ENCODE assay signal across 25 mouse cellular contexts in genomic region chr4:129204655-129205054, GRCm38 (mm10). TPM values are rescaled to one million over a fixed set of nuclear protein-coding genes. Genes with fewer than 3 reads are reported as not detected.
DNase-seq lines count a peak whose midpoint lies in the region; ATAC-seq and TF ChIP-seq lines count a peak whose summit lies in the region.
"Had no signal": no experiment of that assay in that cellular context is flagged by ENCODE, and none has a peak within 500 bp of the region (broad histone marks: within the 10 kb centered on the region; RNA-seq: fewer than 3 reads in every experiment).

No protein-coding gene starts in this region.

- TF ChIP-seq CTCF in C2C12 (IDR thresholded peaks at IDR 0.05; ENCODE audit: control insufficient read depth, insufficient read depth, insufficient read length) = no peak

- peak; percentile 47; the same call in 1 of the 2 replicates for ATAC-seq in embryonic facial prominence, embryonic 14.5 days (ENCODE audit: low read depth)
- peak; percentile 66; the same call in 1 of the 2 replicates for ATAC-seq in embryonic facial prominence, embryonic 15.5 days (ENCODE audit: insufficient number of reproducible peaks, low FRiP score, low TSS enrichment, low read depth)
- no peak for ATAC-seq in activated CD4-positive, CD25-positive, alpha-beta regulatory T cell, adult 4 months
- ATAC-seq: CD4-positive, CD25-positive, alpha-beta regulatory T cell, adult 4 months; forebrain, embryonic 13.5 days; intestine, embryonic 15.5 days had no signal

- no peak overlapping the region for H3K4me2 ChIP-seq in embryonic facial prominence, embryonic 14.5 days (ENCODE audit: low read depth, low read length)
- no peak overlapping the region for H3K4me2 ChIP-seq in embryonic facial prominence, embryonic 15.5 days (replicated peaks)
- H3K4me2 ChIP-seq: forebrain, embryonic 13.5 days; heart, embryonic 15.5 days; hindbrain, embryonic 15.5 days; intestine, embryonic 15.5 days; liver, embryonic 11.5 days had no signal

- no peak overlapping the region for H3K27ac ChIP-seq in embryonic facial prominence, embryonic 14.5 days (replicated peaks; ENCODE audit: low read depth, low read length)
- no peak overlapping the region for H3K27ac ChIP-seq in embryonic facial prominence, embryonic 10.5 days (replicated peaks)
- 0 out of 2 replicates have a peak overlapping the region, but pooled peaks have one; percentile 34 for H3K27ac ChIP-seq in embryonic facial prominence, embryonic 15.5 days (replicated peaks)
- no peak overlapping the region for H3K27ac ChIP-seq in forebrain, embryonic 10.5 days
- H3K27ac ChIP-seq: forebrain, embryonic 13.5 days; heart, embryonic 15.5 days; hindbrain, embryonic 15.5 days; intestine, embryonic 15.5 days; limb, embryonic 10.5 days; macrophage; midbrain, embryonic 10.5 days had no signal

- H3K4me1 ChIP-seq in embryonic facial prominence, embryonic 14.5 days (ENCODE audit: control insufficient read depth, insufficient read depth, low read length) = no peaks in the 10 kb centered on the region
- H3K4me1 ChIP-seq in embryonic facial prominence, embryonic 10.5 days = no peaks in the 10 kb centered on the region
- H3K4me1 ChIP-seq in embryonic facial prominence, embryonic 15.5 days = no peaks in the 10 kb centered on the region
- H3K4me1 ChIP-seq in forebrain, embryonic 10.5 days = no peaks in the 10 kb centered on the region
- H3K4me1 ChIP-seq: forebrain, embryonic 13.5 days; heart, embryonic 15.5 days; hindbrain, embryonic 15.5 days; intestine, embryonic 15.5 days; limb, embryonic 10.5 days; midbrain, embryonic 10.5 days had no signal

- H3K36me3 ChIP-seq in embryonic facial prominence, embryonic 14.5 days (ENCODE audit: control insufficient read depth, insufficient read depth, low read length) = peaks cover 84% of the 10 kb centered on the region
- peaks cover 98% of the 10 kb centered on the region for H3K36me3 ChIP-seq in embryonic facial prominence, embryonic 10.5 days (replicated peaks)
- peaks cover 83% of the 10 kb centered on the region for H3K36me3 ChIP-seq in C2C12 (ENCODE audit: control insufficient read depth, insufficient read depth)
- H3K36me3 ChIP-seq in embryonic facial prominence, embryonic 15.5 days = peaks cover 88% of the 10 kb centered on the region
- peaks cover 98% of the 10 kb centered on the region for H3K36me3 ChIP-seq in forebrain, embryonic 10.5 days (replicated peaks)

- peaks cover 39% of the 10 kb centered on the region for H3K79me2 ChIP-seq in C2C12 (ENCODE audit: control insufficient read depth, insufficient read depth)

- H3K9ac ChIP-seq in embryonic facial prominence, embryonic 14.5 days (ENCODE audit: low read depth, low read length) = no peak overlapping the region
- no peak overlapping the region for H3K9ac ChIP-seq in embryonic facial prominence, embryonic 15.5 days
- H3K9ac ChIP-seq: forebrain, embryonic 13.5 days; heart, embryonic 15.5 days; hindbrain, embryonic 15.5 days; intestine, embryonic 15.5 days had no signal

- H3K9me3 ChIP-seq in embryonic facial prominence, embryonic 14.5 days (ENCODE audit: control insufficient read depth, low read length) = no peaks in the 10 kb centered on the region
- no peaks in the 10 kb centered on the region for H3K9me3 ChIP-seq in embryonic facial prominence, embryonic 10.5 days
- H3K9me3 ChIP-seq in embryonic facial prominence, embryonic 15.5 days (replicated peaks) = no peaks in the 10 kb centered on the region
- H3K9me3 ChIP-seq in forebrain, embryonic 10.5 days = no peaks in the 10 kb centered on the region
- H3K9me3 ChIP-seq: forebrain, embryonic 13.5 days; heart, embryonic 15.5 days; hindbrain, embryonic 15.5 days; intestine, embryonic 15.5 days; limb, embryonic 10.5 days; midbrain, embryonic 10.5 days had no signal

- peaks cover 5% of the 10 kb centered on the region for H3K79me3 ChIP-seq in C2C12 (ENCODE audit: low read depth)

- DNase-seq in embryonic facial prominence, embryonic 14.5 days (ENCODE audit: low spot score) = peak; percentile 77
- DNase-seq in embryonic facial prominence, embryonic 10.5 days (ENCODE audit: low spot score) = no peak
- DNase-seq in 3134 (ENCODE audit: extremely low read depth, insufficient read length, low spot score) = peak; percentile 83
- no peak for DNase-seq in forebrain, embryonic 10.5 days (ENCODE audit: extremely low spot score, low spot score)
- no peak for DNase-seq in kidney, postnatal 10 days
- DNase-seq: cerebellum, postnatal 10 days; gastrocnemius, postnatal 36 days; heart, postnatal 4 days; kidney, adult 9 months; kidney, postnatal 36 days; lung, adult 18-20 months; spleen, adult 18-20 months; thymus, adult 2 months had no signal

- 89% methylated on average over 10 of the region's 10 CpGs for WGBS in embryonic facial prominence, embryonic 14.5 days
- 95% methylated on average over 10 of the region's 10 CpGs for WGBS in embryonic facial prominence, embryonic 10.5 days
- 88% methylated on average over 10 of the region's 10 CpGs for WGBS in embryonic facial prominence, embryonic 15.5 days
- 96% methylated on average over 10 of the region's 10 CpGs for WGBS in forebrain, embryonic 10.5 days

- no peaks in the 10 kb centered on the region for H3K27me3 ChIP-seq in embryonic facial prominence, embryonic 14.5 days (replicated peaks; ENCODE audit: control insufficient read depth, insufficient read depth, low read length)
- H3K27me3 ChIP-seq in embryonic facial prominence, embryonic 10.5 days (replicated peaks; ENCODE audit: low read depth, poor library complexity, severe bottlenecking) = no peaks in the 10 kb centered on the region
- H3K27me3 ChIP-seq in C2C12 (ENCODE audit: control insufficient read depth, insufficient read depth, insufficient read length) = no peaks in the 10 kb centered on the region
- no peaks in the 10 kb centered on the region for H3K27me3 ChIP-seq in embryonic facial prominence, embryonic 15.5 days
- H3K27me3 ChIP-seq in forebrain, embryonic 10.5 days (ENCODE audit: poor library complexity, severe bottlenecking) = no peaks in the 10 kb centered on the region
- H3K27me3 ChIP-seq: forebrain, embryonic 13.5 days; heart, embryonic 15.5 days; hindbrain, embryonic 15.5 days; intestine, embryonic 15.5 days had no signal

- H3ac ChIP-seq in C2C12 (ENCODE audit: control insufficient read depth, insufficient read length, low read depth) = no peak overlapping the region

- H3K4me3 ChIP-seq in embryonic facial prominence, embryonic 14.5 days (ENCODE audit: low read depth, low read length) = no peak overlapping the region
- H3K4me3 ChIP-seq in embryonic facial prominence, embryonic 10.5 days = no peak overlapping the region
- no peak overlapping the region for H3K4me3 ChIP-seq in C2C12 (ENCODE audit: insufficient read depth, poor library complexity, severe bottlenecking)
- no peak overlapping the region for H3K4me3 ChIP-seq in embryonic facial prominence, embryonic 15.5 days (replicated peaks)
- no peak overlapping the region for H3K4me3 ChIP-seq in forebrain, embryonic 10.5 days
- H3K4me3 ChIP-seq: forebrain, embryonic 13.5 days; heart, embryonic 15.5 days; hindbrain, embryonic 15.5 days; intestine, embryonic 15.5 days; limb, embryonic 10.5 days; midbrain, embryonic 10.5 days had no signal

TF ChIP-seq in C2C12, 6 proteins besides CTCF, POLR2A, EP300 and RAD21:
- TF ChIP-seq FOSL1 (IDR thresholded peaks at IDR 0.05; ENCODE audit: insufficient read depth, low read length, poor library complexity, severe bottlenecking) (peak; percentile 71), MAX (IDR thresholded peaks at IDR 0.05) (peak; percentile 32), USF1 (IDR thresholded peaks at IDR 0.05; ENCODE audit: low read depth) (no peak)
TF ChIP-seq in C2C12: peak in this region for 2.

RNA-seq across cellular contexts. Expression of gene Yars, which starts 15.1 kb away (rescaled TPM):
- polyA plus RNA-seq in embryonic facial prominence, embryonic 14.5 days (2014; fragmentation: Nextera tagmentation; extraction: Ambion mirVana) = 74.9 and 78.3 TPM in 2 replicates
- polyA plus RNA-seq in embryonic facial prominence, embryonic 10.5 days (2016; fragmentation: Nextera tagmentation; extraction: Ambion mirVana) = 96.0 and 105 TPM in 2 replicates
- polyA plus RNA-seq in C2C12 (2012; fragmentation: generic; extraction: Trizol) = 105 TPM
- 75.5 and 83.2 TPM in 2 replicates for polyA plus RNA-seq in embryonic facial prominence, embryonic 15.5 days (2015; fragmentation: Nextera tagmentation; extraction: Ambion mirVana)
- 10 to 100 TPM; 26.3 to 28.5 TPM for polyA plus RNA-seq in activated CD4-positive, CD25-positive, alpha-beta regulatory T cell, adult 4 months (2017; shearing (Covaris generic))
- polyA plus RNA-seq in forebrain, embryonic 10.5 days (2016; fragmentation: Nextera tagmentation; extraction: Ambion mirVana) = 109 and 120 TPM in 2 replicates

RNA-seq across cellular contexts. Expression of gene S100pbp, which starts 15.1 kb away (rescaled TPM):
- 12.6 and 15.5 TPM in 2 replicates for polyA plus RNA-seq in embryonic facial prominence, embryonic 14.5 days (2014; fragmentation: Nextera tagmentation; extraction: Ambion mirVana)
- 29.5 and 29.8 TPM in 2 replicates for polyA plus RNA-seq in embryonic facial prominence, embryonic 10.5 days (2016; fragmentation: Nextera tagmentation; extraction: Ambion mirVana)
- polyA plus RNA-seq in C2C12 (2012; fragmentation: generic; extraction: Trizol) = 8.1 TPM
- 17.8 and 18.5 TPM in 2 replicates for polyA plus RNA-seq in embryonic facial prominence, embryonic 15.5 days (2015; fragmentation: Nextera tagmentation; extraction: Ambion mirVana)
- 10 to 100 TPM; 24.4 to 26.3 TPM for polyA plus RNA-seq in activated CD4-positive, CD25-positive, alpha-beta regulatory T cell, adult 4 months (2017; shearing (Covaris generic))
- polyA plus RNA-seq in forebrain, embryonic 10.5 days (2016; fragmentation: Nextera tagmentation; extraction: Ambion mirVana) = 29.4 and 29.7 TPM in 2 replicates

RNA-seq across cellular contexts. Expression of gene C77080, which starts 56.5 kb away (rescaled TPM):
- 6.1 and 6.2 TPM in 2 replicates for polyA plus RNA-seq in embryonic facial prominence, embryonic 14.5 days (2014; fragmentation: Nextera tagmentation; extraction: Ambion mirVana)
- polyA plus RNA-seq in embryonic facial prominence, embryonic 10.5 days (2016; fragmentation: Nextera tagmentation; extraction: Ambion mirVana) = 3.3 and 3.5 TPM in 2 replicates
- 30.1 TPM for polyA plus RNA-seq in C2C12 (2012; fragmentation: generic; extraction: Trizol)
- polyA plus RNA-seq in embryonic facial prominence, embryonic 15.5 days (2015; fragmentation: Nextera tagmentation; extraction: Ambion mirVana) = 8.9 and 10.0 TPM in 2 replicates
- under 1 TPM; 0.20 TPM for polyA plus RNA-seq in activated CD4-positive, CD25-positive, alpha-beta regulatory T cell, adult 4 months (2017; shearing (Covaris generic))
- 3.3 and 3.9 TPM in 2 replicates for polyA plus RNA-seq in forebrain, embryonic 10.5 days (2016; fragmentation: Nextera tagmentation; extraction: Ambion mirVana)

Comparison
In these comparisons a context has a peak if more than half of its experiments do, and no peak if none do; other contexts are left out.
1. DNase-seq: peak in embryonic facial prominence, embryonic 14.5 days (single experiment) and 3134 (single experiment); none in embryonic facial prominence, embryonic 10.5 days (single experiment), forebrain, embryonic 10.5 days (single experiment) and kidney, postnatal 10 days (single experiment).